Mouse (Mus musculus): ENCODE results near the gene Gm5447. TPM values are rescaled to one million over a fixed set of nuclear protein-coding genes. Genes with fewer than 3 reads are reported as not detected.

Gm5447 gene
- polyA plus RNA-seq, 1 experiment from 2014 or later, result 0.24 TPM

DNA sequence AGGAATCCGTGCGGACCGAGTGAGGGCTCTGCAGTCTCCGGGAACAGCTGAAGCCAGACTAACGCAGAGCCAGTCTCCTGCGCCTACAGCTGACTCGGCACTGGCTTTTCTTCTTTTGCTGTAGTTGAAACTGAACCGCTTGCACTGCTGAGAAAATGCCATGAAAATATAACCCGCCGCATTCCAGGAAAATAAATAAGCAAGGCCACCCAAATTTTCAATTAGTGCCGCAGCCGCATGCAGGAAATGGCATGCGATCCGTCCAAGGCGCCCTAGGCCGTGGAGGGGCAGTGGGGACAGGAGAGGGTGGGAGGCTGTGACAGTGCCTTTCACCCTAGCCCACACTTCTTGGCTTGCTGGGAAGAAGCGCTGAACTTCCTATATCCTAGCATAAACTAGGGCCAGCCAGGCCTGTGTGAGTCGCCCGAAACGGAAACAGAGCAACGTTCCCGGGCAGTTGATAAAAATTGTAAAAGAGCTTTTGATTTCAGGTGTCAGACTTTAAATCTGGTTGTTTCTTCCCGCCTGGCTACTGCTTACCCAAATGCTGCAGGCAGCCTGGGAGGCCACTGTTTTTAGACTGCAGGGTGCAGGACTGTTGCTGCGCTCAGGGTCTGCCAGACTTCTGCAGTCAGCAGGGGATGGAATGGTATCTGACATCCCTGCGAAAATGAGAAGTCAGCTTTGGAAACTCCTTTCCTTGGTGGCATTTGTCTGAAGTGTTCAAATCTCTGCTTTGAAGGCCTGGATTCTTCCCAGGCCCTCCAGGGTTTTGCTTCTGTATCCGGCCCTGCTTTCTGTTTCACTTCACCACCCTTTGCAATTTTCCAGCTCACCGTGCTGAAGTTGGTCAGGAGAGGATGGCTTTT, 11.8 kb downstream of the Gm5447 start:
- Histone ChIP-seq H3K9ac (0 out of 2 replicates have a peak overlapping the region, but pooled peaks have one; percentile 16), H3K9me3 (replicated peaks) (no peaks in the 10 kb centered on the region), H3K27ac (replicated peaks) (peak overlapping the region; percentile 70), H3K27me3 (peaks cover 10% of the 10 kb centered on the region), H3K4me2 (replicated peaks) (peak overlapping the region; percentile 67), H3K36me3 (no peaks in the 10 kb centered on the region), H3K4me1 (peaks cover 12% of the 10 kb centered on the region; the same call in 1 of the 2 replicates), H3K4me3 (replicated peaks) (peak overlapping the region; percentile 39)
- ATAC-seq (ENCODE audit: insufficient number of reproducible peaks, low FRiP score, low TSS enrichment, low read depth), result peak; percentile 72
- 12% methylated on average over 27 of the region's 27 CpGs for WGBS

DNA sequence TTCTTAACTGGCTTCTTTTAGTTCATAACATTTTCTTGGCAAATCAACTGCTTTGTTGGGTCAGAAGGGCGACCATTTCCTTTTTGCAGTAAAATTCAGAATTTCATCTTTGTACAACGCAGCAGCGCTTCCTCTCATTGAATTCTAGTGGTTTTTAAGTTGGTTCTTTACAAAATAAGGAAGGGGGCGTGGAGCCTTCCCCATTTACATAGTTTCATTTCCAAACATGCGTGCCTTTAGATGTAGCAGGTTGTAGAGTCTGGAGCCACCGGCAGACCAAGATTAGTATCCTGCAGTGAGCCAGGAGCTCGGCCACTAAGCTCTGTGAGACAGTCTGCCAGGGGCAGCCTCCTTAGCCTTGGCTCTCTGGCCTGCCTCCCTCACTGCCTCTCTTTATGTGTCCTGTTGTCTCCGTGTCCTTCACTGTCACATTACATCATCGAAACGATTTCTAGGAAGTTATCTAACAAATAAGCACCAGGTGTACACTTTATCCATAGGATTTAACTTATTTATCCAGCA, 13.0 kb downstream of the Gm5447 start:
- H3K4me2 ChIP-seq (replicated peaks), result no peak overlapping the region

DNA sequence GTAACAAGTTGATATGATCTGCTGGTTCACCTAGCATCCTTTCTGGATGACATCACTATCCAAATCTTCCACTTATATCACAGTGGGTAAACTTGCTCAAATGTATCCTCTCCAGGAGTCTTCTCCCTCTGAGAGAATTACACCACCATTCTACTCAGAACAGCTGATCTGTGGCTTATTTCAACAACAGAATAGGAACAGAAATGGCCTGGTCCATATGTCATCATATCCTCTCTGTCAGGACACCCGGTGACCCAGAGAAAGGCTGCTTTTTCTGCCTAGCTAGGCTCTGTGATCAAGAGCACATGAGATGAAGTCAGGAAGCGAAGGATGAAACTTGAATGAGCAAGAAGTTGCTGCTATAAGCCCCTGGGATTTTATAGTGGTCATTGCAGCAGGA, 13.7 kb downstream of the Gm5447 start:
- 80% methylated on average over 2 of the region's 2 CpGs for WGBS

More for the DNA sequence above, 13.0 kb downstream of the Gm5447 start:
- no peak overlapping the region for H3K4me3 ChIP-seq (replicated peaks)
- no peak overlapping the region for H3K27ac ChIP-seq (replicated peaks)
- H3K27me3 ChIP-seq, result peaks cover 10% of the 10 kb centered on the region
- ATAC-seq (ENCODE audit: insufficient number of reproducible peaks, low FRiP score, low TSS enrichment, low read depth), result no peak
- H3K9me3 ChIP-seq (replicated peaks), result no peaks in the 10 kb centered on the region
- no peaks in the 10 kb centered on the region for H3K36me3 ChIP-seq
- 56% methylated on average over 10 of the region's 10 CpGs for WGBS
- H3K9ac ChIP-seq, result no peak overlapping the region
- peaks cover 12% of the 10 kb centered on the region; the same call in 1 of the 2 replicates for H3K4me1 ChIP-seq

GRCm38 (mm10) chr13:30989710-30990109, 15.7 kb downstream of the Gm5447 start:
- ATAC-seq (ENCODE audit: insufficient number of reproducible peaks, low FRiP score, low TSS enrichment, low read depth), result no peak
- H3K4me3 ChIP-seq (replicated peaks), result no peak overlapping the region
- 68% methylated on average over 10 of the region's 10 CpGs for WGBS
- H3K27ac ChIP-seq (replicated peaks), result no peak overlapping the region
- H3K4me2 ChIP-seq (replicated peaks), result no peak overlapping the region
- no peaks in the 10 kb centered on the region for H3K9me3 ChIP-seq (replicated peaks)
- H3K9ac ChIP-seq, result no peak overlapping the region
- H3K4me1 ChIP-seq, result peaks cover 12% of the 10 kb centered on the region; the same call in 1 of the 2 replicates
- peaks cover 10% of the 10 kb centered on the region for H3K27me3 ChIP-seq
- H3K36me3 ChIP-seq, result no peaks in the 10 kb centered on the region

More for the DNA sequence above, 13.7 kb downstream of the Gm5447 start:
- Histone ChIP-seq H3K27me3 (peaks cover 10% of the 10 kb centered on the region), H3K27ac (replicated peaks) (no peak overlapping the region), H3K4me3 (replicated peaks) (no peak overlapping the region), H3K4me2 (replicated peaks) (no peak overlapping the region), H3K36me3 (no peaks in the 10 kb centered on the region), H3K9ac (no peak overlapping the region), H3K9me3 (replicated peaks) (no peaks in the 10 kb centered on the region), H3K4me1 (peaks cover 12% of the 10 kb centered on the region; the same call in 1 of the 2 replicates)
- ATAC-seq (ENCODE audit: insufficient number of reproducible peaks, low FRiP score, low TSS enrichment, low read depth), result no peak

DNA sequence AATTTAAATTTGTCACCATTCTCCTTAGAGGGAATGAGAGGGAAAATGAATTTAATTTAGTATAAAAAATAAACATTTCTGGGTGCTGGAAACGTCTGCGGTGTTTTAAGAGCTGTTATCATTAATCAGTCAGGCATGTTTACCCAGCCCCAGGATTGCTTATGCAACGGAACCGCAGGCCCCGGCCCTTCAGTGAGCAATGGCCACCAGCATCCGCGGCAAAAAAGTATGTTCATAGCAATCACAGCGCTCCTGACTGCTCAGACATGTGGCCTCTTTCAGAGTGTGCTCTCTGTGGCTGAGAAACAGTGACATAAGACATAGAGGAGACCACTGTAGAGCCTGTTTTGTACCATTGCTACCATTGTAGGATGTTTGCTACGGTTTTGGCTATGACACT, 16.2 kb downstream of the Gm5447 start:
- no peaks in the 10 kb centered on the region for H3K36me3 ChIP-seq
- no peak overlapping the region for H3K27ac ChIP-seq (replicated peaks)
- no peaks in the 10 kb centered on the region for H3K9me3 ChIP-seq (replicated peaks)
- peaks cover 10% of the 10 kb centered on the region for H3K27me3 ChIP-seq
- 68% methylated on average over 9 of the region's 9 CpGs for WGBS
- H3K9ac ChIP-seq, result no peak overlapping the region
- no peak overlapping the region for H3K4me2 ChIP-seq (replicated peaks)
- ATAC-seq (ENCODE audit: insufficient number of reproducible peaks, low FRiP score, low TSS enrichment, low read depth), result no peak
- no peak overlapping the region for H3K4me3 ChIP-seq (replicated peaks)
- peaks cover 11% of the 10 kb centered on the region; the same call in 1 of the 2 replicates for H3K4me1 ChIP-seq

GRCm38 (mm10) chr13:30993819-30994218, 19.8 kb downstream of the Gm5447 start:
- Histone ChIP-seq H3K36me3 (no peaks in the 10 kb centered on the region), H3K27me3 (no peaks in the 10 kb centered on the region; the same call in 1 of the 2 replicates), H3K9me3 (replicated peaks) (no peaks in the 10 kb centered on the region), H3K9ac (no peak overlapping the region), H3K4me2 (replicated peaks) (no peak overlapping the region), H3K4me3 (replicated peaks) (no peak overlapping the region), H3K4me1 (no peaks in the 10 kb centered on the region), H3K27ac (replicated peaks) (no peak overlapping the region)
- 30% methylated on average over 3 of the region's 3 CpGs for WGBS
- ATAC-seq (ENCODE audit: insufficient number of reproducible peaks, low FRiP score, low TSS enrichment, low read depth), result no peak

- Histone ChIP-seq H3K9ac (no peak overlapping the region), H3K27me3 (no peaks in the 10 kb centered on the region; the same call in 1 of the 2 replicates), H3K4me3 (replicated peaks) (no peak overlapping the region), H3K27ac (replicated peaks) (no peak overlapping the region), H3K9me3 (replicated peaks) (no peaks in the 10 kb centered on the region), H3K4me1 (no peaks in the 10 kb centered on the region), H3K36me3 (no peaks in the 10 kb centered on the region), H3K4me2 (replicated peaks) (no peak overlapping the region)
- WGBS, result 65% methylated on average over 6 of the region's 6 CpGs
- no peak for ATAC-seq (ENCODE audit: insufficient number of reproducible peaks, low FRiP score, low TSS enrichment, low read depth)
Measured at GRCm38 (mm10) chr13:30994249-30994858, 20.4 kb downstream of the Gm5447 start.

- no peak overlapping the region for H3K4me3 ChIP-seq (replicated peaks)
- no peak for ATAC-seq (ENCODE audit: insufficient number of reproducible peaks, low FRiP score, low TSS enrichment, low read depth)
- no peak overlapping the region for H3K27ac ChIP-seq (replicated peaks)
- 60% methylated on average over 8 of the region's 8 CpGs for WGBS
- no peak overlapping the region for H3K4me2 ChIP-seq (replicated peaks)
- H3K27me3 ChIP-seq, result no peaks in the 10 kb centered on the region
- no peaks in the 10 kb centered on the region for H3K36me3 ChIP-seq
- no peaks in the 10 kb centered on the region for H3K9me3 ChIP-seq (replicated peaks)
- no peaks in the 10 kb centered on the region for H3K4me1 ChIP-seq
- no peak overlapping the region for H3K9ac ChIP-seq
Measured at GRCm38 (mm10) chr13:30997526-30998253, 23.7 kb downstream of the Gm5447 start.

DNA sequence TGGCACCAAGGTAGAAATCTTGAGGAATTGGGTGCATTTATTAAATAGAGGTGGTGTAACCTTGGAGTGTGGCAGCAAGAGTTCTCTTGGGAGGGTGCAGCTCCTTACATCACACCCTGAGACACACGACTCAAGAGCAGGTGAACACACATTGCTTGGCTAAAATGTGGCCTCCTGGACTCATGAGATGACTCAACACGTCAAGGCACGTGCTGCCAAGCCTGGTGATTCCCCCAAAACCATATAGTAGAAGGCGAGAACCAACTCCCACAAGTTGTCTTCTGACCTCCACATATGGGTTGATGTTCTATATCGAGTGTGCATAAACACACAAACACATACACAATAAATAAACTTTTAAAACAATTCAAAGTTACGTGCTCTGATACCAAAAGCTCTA, 25.8 kb downstream of the Gm5447 start:
- Histone ChIP-seq H3K36me3 (no peaks in the 10 kb centered on the region), H3K9ac (no peak overlapping the region), H3K27me3 (no peaks in the 10 kb centered on the region), H3K4me2 (replicated peaks) (no peak overlapping the region), H3K4me3 (replicated peaks) (no peak overlapping the region), H3K4me1 (no peaks in the 10 kb centered on the region), H3K27ac (replicated peaks) (no peak overlapping the region), H3K9me3 (replicated peaks) (no peaks in the 10 kb centered on the region)
- ATAC-seq (ENCODE audit: insufficient number of reproducible peaks, low FRiP score, low TSS enrichment, low read depth), result no peak
- WGBS, result 85% methylated on average over 6 of the region's 6 CpGs

GRCm38 (mm10) chr13:31004458-31004857, 30.5 kb downstream of the Gm5447 start:
- H3K27me3 ChIP-seq, result no peaks in the 10 kb centered on the region
- ATAC-seq (ENCODE audit: insufficient number of reproducible peaks, low FRiP score, low TSS enrichment, low read depth), result no peak
- H3K4me3 ChIP-seq (replicated peaks), result no peak overlapping the region
- no peak overlapping the region for H3K9ac ChIP-seq
- H3K9me3 ChIP-seq (replicated peaks), result no peaks in the 10 kb centered on the region
- no peaks in the 10 kb centered on the region for H3K4me1 ChIP-seq
- no peaks in the 10 kb centered on the region for H3K36me3 ChIP-seq
- 0 out of 2 replicates have a peak overlapping the region, but pooled peaks have one; percentile 17 for H3K4me2 ChIP-seq (replicated peaks)
- 29% methylated on average over 12 of the region's 12 CpGs for WGBS
- no peak overlapping the region for H3K27ac ChIP-seq (replicated peaks)

DNA sequence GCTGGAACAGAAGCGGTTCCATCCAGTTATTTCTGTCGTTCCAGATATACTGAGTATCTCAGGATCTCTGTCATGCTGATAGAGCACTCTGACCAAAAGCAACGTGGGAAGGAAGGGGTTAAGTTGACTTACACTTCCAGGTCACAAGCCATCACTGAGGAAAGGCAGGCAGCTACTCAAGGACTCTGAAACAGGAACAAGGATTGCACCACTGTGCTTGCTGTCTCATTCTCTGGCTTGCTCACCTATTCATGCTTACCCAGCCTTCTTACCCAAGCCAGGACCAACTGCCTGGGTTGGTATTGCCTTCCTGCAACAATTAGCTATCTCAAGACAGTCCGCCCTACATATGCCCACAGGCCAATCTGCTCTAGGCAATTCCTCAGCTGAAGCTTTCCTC, 31.0 kb downstream of the Gm5447 start:
- Histone ChIP-seq H3K4me2 (replicated peaks) (0 out of 2 replicates have a peak overlapping the region, but pooled peaks have one; percentile 17), H3K27me3 (no peaks in the 10 kb centered on the region), H3K9me3 (replicated peaks) (no peaks in the 10 kb centered on the region), H3K4me3 (replicated peaks) (no peak overlapping the region), H3K27ac (replicated peaks) (no peak overlapping the region), H3K9ac (no peak overlapping the region), H3K4me1 (no peaks in the 10 kb centered on the region), H3K36me3 (no peaks in the 10 kb centered on the region)
- 55% methylated on average over 4 of the region's 4 CpGs for WGBS
- ATAC-seq (ENCODE audit: insufficient number of reproducible peaks, low FRiP score, low TSS enrichment, low read depth), result no peak
